Mouse (Mus musculus) liver, adult (tissue): ENCODE data around the gene G3bp2.
A peak's percentile ranks its signal among the peaks of the same experiment; 100 is the strongest.

ENCODE experiments used
- GATA4 ChIP-seq: IDR thresholded peaks from 2 replicates; pipeline ENCODE4 v1.6.1; 2014; ENCODE audit warnings: mild to moderate bottlenecking, low read length; ENCODE audit not compliant: insufficient replicate concordance

The G3bp2 gene

DNA sequence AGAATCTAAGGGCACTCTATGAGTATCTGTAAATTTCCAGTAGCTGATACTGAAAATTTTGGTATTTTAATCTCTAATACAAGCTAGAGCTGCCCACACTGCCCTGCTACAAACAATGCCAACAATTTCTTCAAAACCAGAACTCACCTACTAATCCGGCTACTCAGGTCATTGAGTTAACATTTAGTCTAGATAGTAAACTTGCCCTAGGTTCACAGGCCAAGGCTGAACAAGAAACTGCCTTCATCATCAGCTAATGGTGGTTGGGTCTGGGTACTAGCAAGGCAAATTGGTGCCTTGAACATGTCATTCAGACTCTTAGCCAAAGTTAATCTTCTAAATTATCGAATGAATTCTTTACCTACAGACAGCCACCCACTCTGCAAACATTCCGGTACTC lies 2.2 kb downstream of the G3bp2 start:
- TF ChIP-seq GATA4, result no peak

DNA sequence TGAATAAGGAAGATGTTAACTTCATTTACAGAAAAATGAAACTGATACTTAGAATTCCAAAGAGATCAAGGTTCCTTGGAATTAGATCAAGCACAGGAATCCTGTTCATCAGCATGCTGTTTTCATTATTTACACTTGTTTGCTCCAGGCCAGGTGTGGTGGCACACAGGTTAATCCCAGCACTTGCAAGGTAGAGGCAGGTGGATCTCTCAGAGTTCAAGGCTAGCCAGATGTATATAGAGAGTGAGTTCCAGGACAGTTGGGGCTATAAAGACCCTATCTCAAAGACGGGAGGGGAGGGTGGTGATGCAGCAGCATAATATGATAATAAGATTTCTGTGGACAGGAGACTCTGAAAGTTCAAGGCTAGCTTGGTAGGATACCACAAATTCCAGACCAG lies 3.1 kb downstream of the G3bp2 start:
- TF ChIP-seq GATA4, result no peak

- peak; percentile 94 for TF ChIP-seq GATA4
These were observed 4.2 kb downstream of the G3bp2 start for GRCm38 (mm10) chr5:92079304-92079703.

DNA sequence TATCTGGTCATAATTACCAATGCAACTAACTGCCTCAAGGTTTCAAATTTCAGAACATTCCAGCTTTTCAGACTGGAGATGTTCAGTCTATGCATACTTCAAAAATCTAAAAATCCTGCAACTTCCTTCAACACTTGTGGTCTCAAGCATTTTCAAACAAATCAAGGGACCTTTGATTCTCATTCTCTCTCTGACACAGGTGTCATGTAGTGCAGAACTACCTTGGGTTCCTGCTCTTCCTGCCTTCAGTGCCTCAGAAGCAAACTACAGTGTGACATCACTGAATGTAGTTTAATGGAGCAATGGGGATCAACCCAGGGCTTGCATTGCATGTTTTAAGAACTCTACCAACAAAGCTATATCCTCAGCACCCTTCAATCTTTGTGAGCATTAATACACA lies 4.8 kb downstream of the G3bp2 start:
- no peak for TF ChIP-seq GATA4

GRCm38 (mm10) chr5:92076273-92076672 lies 7.2 kb downstream of the G3bp2 start:
- no peak for TF ChIP-seq GATA4

GRCm38 (mm10) chr5:92074061-92074460 lies 9.5 kb downstream of the G3bp2 start:
- TF ChIP-seq GATA4, result no peak

DNA sequence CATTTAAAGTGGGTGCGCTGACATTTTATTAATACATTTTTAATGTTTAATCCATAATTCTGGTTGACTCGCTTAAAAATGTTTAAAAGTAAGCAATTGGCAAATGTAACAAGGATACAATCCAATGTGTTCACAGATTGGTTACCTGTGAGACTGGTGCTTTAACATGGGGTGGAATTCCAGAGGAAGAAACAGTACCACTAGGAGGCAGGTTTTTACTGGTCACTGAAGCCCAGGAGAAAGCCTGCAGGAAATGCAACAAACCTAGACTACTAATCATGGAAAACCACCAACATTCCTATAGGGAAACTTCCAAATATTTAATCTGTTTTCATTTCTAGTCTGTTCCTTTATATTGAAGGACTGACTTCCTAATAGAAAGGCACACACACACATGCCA lies 20.3 kb downstream of the G3bp2 start:
- no peak for TF ChIP-seq GATA4

DNA sequence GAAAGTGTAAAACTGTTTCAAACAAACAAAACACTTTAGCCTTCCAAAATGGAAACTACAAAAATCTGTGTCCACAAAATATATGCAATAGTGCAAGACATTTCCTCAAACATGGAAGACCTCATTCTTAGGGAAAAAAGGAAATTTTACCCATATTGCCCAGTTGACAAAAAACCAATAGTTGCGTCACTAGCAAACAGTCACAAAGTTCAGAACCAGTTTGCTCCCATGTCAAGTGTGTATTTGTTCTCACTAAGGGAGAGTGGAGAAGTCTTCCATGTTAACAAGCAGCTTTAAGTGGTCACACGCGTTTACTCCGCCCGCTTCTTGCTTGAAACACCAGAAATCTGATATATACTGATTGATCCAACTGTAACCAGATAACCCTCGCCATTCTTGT lies 30.7 kb downstream of the G3bp2 start:
- TF ChIP-seq GATA4, result no peak

GRCm38 (mm10) chr5:92050419-92050818 lies 33.1 kb downstream of the G3bp2 start:
- no peak for TF ChIP-seq GATA4

- no peak for TF ChIP-seq GATA4
These were observed 39.7 kb downstream of the G3bp2 start, which contains the start of gene Cdkl2 for GRCm38 (mm10) chr5:92043783-92044182. Cdkl2 (minus strand) TSS chr5:92043883.

GRCm38 (mm10) chr5:92042377-92043348 lies 40.9 kb downstream of the G3bp2 start:
- no peak for TF ChIP-seq GATA4

DNA sequence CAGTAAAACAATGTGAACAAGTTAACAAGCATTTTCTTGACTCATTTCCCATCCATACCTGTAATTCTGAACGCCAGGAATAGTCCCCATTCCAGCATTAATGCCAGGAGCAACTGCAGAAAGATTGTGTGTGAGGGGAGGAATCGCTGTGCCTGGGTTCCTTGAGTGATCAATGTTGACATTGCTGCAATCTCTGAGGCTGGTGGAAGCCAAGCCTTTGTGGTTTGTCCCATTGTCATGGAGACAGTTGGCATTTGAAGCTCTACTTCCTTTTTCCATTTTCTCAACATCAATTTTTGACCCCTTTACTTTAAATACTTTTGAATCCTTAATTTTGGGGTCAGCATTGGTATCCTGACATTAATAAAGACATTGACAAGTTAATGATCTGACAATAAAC lies 63.6 kb downstream of the G3bp2 start:
- no peak for TF ChIP-seq GATA4

GRCm38 (mm10) chr5:92011756-92012155 lies 71.8 kb downstream of the G3bp2 start:
- no peak for TF ChIP-seq GATA4

GRCm38 (mm10) chr5:92009827-92010226 lies 73.7 kb downstream of the G3bp2 start:
- TF ChIP-seq GATA4, result no peak

DNA sequence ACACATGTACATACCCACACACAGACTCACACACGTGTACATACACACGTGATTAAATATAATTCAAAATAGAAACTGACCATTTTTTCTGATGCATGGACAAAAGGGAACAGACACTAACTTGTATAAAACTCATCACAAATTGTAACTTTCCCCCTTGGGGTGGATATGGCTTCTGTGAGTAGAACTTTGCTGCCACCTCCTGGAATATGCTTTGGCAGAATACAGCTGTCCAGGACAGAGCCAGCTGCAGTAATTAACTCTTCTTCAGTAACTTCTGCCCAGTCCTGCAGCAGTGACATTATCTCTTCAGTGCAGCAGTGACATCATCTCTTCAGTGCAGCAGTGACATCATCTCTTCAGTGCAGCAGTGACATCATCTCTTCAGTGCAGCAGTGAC lies 80.5 kb downstream of the G3bp2 start:
- no peak for TF ChIP-seq GATA4
